Mouse (Mus musculus): ENCODE data around the gene Naxe. TPM values are rescaled to one million over a fixed set of nuclear protein-coding genes. Genes with fewer than 3 reads are reported as not detected.

The Naxe gene
- polyA plus RNA-seq (2017; shearing (Covaris generic)): 102 TPM

GRCm38 (mm10) chr3:88057902-88058696 lies at the start of gene Naxe:
Gene Naxe (minus strand): TSS chr3:88058495.

GRCm38 (mm10) chr3:88081345-88082223 lies 23.3 kb upstream of the Naxe start, which contains the start of gene Iqgap3:
Gene Iqgap3 (plus strand): TSS chr3:88081971.

DNA sequence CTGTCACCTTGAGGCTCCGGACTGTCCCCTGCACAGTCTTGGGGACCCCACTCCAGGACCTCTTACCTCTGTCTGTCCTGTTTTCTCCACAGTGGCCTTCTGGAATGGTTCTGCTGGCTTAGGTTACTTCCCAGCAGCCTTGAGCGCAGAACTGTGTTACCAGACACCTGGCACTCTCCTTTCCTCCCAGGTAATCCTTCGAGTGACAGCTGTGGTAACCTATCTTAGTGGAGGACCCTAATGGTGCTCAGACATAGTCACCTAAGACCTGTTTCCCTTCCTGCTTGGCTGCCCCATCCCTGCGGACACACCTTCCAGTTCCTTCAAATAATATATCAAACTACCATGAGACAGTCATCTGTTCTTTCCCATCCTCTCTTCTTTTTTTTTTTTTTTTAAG lies 19.9 kb upstream of the Naxe start, which contains the start of gene Ttc24:
Gene Ttc24, minus strand, starts transcription at position 101 of the 400 bp plus-strand sequence.

GRCm38 (mm10) chr3:88042661-88043421 lies 15.5 kb downstream of the Naxe start, which contains the start of gene Gpatch4:
Gene Gpatch4 (plus strand): TSS chr3:88043108.

DNA sequence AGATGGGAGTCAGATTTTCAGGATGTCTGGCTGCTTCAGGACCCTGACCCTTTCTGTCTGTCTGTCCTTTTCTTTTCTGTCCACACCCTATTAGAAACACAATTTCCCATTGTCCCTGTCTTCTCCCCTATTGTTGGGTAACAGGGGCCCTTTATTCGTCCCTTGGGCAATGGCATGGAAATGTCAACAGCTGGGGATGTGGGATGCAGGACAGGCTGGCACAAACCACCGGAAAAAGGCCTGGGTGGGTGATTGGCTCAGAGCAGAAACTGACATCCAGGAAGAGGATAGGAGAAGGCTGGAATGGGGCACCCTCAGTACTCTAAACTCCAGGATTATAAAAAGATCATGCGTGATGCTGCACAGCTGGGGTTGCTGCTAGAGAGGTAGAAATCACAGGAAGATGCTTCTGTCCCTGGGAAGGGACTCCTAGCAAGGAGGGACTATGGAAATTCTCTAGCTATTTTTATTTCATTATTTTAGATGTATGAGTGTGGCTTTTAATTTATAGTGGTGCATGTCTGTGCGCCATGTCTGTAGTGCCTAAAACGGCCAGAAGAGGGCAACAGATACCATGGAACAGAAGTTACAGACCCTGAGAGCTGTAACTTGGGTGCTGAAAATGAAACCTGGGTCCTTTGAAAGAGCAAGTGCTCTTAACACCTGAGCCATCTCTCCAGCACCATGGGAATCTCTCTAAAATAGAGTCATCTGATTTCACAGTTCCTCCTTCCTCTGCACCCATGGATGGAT lies 30.7 kb downstream of the Naxe start, which contains the start of gene Hapln2:
Gene Hapln2, minus strand, starts transcription at position 150 of the 753 bp plus-strand sequence.

Other genes starting within 250 kb of the Naxe start
- gene Pear1, start 234.2 kb downstream of the Naxe start, polyA plus RNA-seq (2017; shearing (Covaris generic)): 122 TPM
- 329 TPM for gene Sh2d2a, start 211.7 kb downstream of the Naxe start, polyA plus RNA-seq (2017; shearing (Covaris generic))
- 12.1 TPM for gene Prcc, start 172.9 kb downstream of the Naxe start, polyA plus RNA-seq (2017; shearing (Covaris generic))
- gene Hdgf, start 152.2 kb downstream of the Naxe start, polyA plus RNA-seq (2017; shearing (Covaris generic)): 31.6 TPM
- gene Mrpl24, start 139.0 kb downstream of the Naxe start, polyA plus RNA-seq (2017; shearing (Covaris generic)): 147 TPM
- gene Isg20l2, start 128.2 kb downstream of the Naxe start, polyA plus RNA-seq (2017; shearing (Covaris generic)): 8.2 TPM
- 24.7 TPM for gene Rrnad1, start 127.8 kb downstream of the Naxe start, polyA plus RNA-seq (2017; shearing (Covaris generic))
- not detected for gene Crabp2, start 109.8 kb downstream of the Naxe start, polyA plus RNA-seq (2017; shearing (Covaris generic))
- not detected for gene Nes, start 87.4 kb downstream of the Naxe start, polyA plus RNA-seq (2017; shearing (Covaris generic))
- gene Bcan, start 58.3 kb downstream of the Naxe start, polyA plus RNA-seq (2017; shearing (Covaris generic)): not detected
- gene Hapln2, start 30.9 kb downstream of the Naxe start, polyA plus RNA-seq (2017; shearing (Covaris generic)): not detected
- 30.5 TPM for gene Gpatch4, start 15.4 kb downstream of the Naxe start, polyA plus RNA-seq (2017; shearing (Covaris generic))
- gene Ttc24, start 19.8 kb upstream of the Naxe start, polyA plus RNA-seq (2017; shearing (Covaris generic)): not detected
- gene Iqgap3, start 23.5 kb upstream of the Naxe start, polyA plus RNA-seq (2017; shearing (Covaris generic)): 0.97 TPM
- 27.2 TPM for gene Mef2d, start 83.9 kb upstream of the Naxe start, polyA plus RNA-seq (2017; shearing (Covaris generic))
- not detected for gene Rhbg, start 196.2 kb upstream of the Naxe start, polyA plus RNA-seq (2017; shearing (Covaris generic))
- gene Gm38392, start 228.7 kb upstream of the Naxe start, polyA plus RNA-seq (2017; shearing (Covaris generic)): not detected
- gene Tsacc, start 238.5 kb upstream of the Naxe start, polyA plus RNA-seq (2017; shearing (Covaris generic)): 11.0 TPM
- gene Cct3, start 238.6 kb upstream of the Naxe start, polyA plus RNA-seq (2017; shearing (Covaris generic)): 376 TPM

Data from activated CD4-positive, CD25-positive, alpha-beta regulatory T cell, adult 9 weeks (primary cell).